Comparison of ENCODE assay signal across 25 mouse cellular contexts in the genomic region with DNA sequence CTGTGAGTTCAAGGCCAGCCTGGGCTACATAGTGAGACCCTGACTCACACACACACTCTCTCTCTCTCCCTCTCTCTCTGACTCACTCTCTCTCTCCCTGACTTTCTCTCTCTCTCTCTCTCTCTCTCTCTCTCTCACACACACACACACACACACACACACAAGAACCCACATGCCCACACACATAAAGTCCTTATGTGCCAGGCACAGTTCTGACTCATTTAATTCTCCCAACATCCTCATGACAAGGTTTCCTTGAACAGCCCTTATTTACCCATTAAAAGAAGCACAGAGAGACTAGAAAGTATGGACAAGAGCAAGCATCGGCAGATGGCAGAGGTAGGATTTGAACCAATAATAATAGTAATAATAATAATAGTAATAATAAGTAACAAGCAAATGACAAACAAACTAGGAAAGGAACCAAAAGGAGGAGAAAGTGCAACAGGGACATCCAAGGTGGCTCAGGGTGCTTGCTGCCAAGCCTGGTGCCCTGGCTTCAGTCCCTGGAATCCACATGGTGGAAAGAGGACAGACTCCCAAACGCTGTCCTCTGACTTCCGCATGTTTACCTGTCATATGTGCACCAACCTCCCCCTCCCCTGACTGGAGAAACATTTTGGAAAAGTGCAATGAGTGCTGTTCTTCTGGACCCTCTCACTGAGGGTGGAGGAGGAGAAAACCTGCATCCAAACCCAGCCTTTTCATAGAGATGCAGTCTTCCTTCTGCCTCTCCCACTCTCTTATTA. TPM values are rescaled to one million over a fixed set of nuclear protein-coding genes. Genes with fewer than 3 reads are reported as not detected.
DNase-seq lines count a peak whose midpoint lies in the region; ATAC-seq and TF ChIP-seq lines count a peak whose summit lies in the region.
"Had no signal": no experiment of that assay in that cellular context is flagged by ENCODE, and none has a peak within 500 bp of the region (broad histone marks: within the 10 kb centered on the region; RNA-seq: fewer than 3 reads in every experiment).

No protein-coding gene starts in this region.

- no peaks in the 10 kb centered on the region for H3K4me1 ChIP-seq in heart, adult 2 months (ENCODE audit: control insufficient read depth, insufficient read depth, low read length)
- peaks cover 5% of the 10 kb centered on the region; the same call in 1 of the 2 replicates for H3K4me1 ChIP-seq in heart, embryonic 11.5 days (ENCODE audit: control insufficient read depth, insufficient read depth, low read length)

- H3K4me2 ChIP-seq in heart, embryonic 11.5 days = no peak overlapping the region
- H3K4me2 ChIP-seq: heart, embryonic 15.5 days had no signal

- H3K79me2 ChIP-seq in heart, adult 2 months (replicated peaks; ENCODE audit: control insufficient read depth, insufficient read depth, low read length) = no peaks in the 10 kb centered on the region

- no peak overlapping the region for H3K9ac ChIP-seq in heart, adult 2 months (ENCODE audit: low read depth, low read length)
- no peak overlapping the region for H3K9ac ChIP-seq in heart, embryonic 11.5 days (ENCODE audit: low read depth, low read length)
- H3K9ac ChIP-seq: heart, embryonic 15.5 days had no signal

- no peak overlapping the region for H3K27ac ChIP-seq in heart, adult 2 months
- no peak overlapping the region for H3K27ac ChIP-seq in heart, embryonic 11.5 days (ENCODE audit: low read depth, low read length)
- H3K27ac ChIP-seq: embryonic facial prominence, embryonic 10.5 days; heart, embryonic 15.5 days had no signal

- H3K4me3 ChIP-seq in heart, adult 2 months = no peak overlapping the region
- no peak overlapping the region for H3K4me3 ChIP-seq in heart, embryonic 11.5 days (ENCODE audit: low read depth, low read length)
- H3K4me3 ChIP-seq: embryonic facial prominence, embryonic 10.5 days; heart, embryonic 15.5 days; myocyte had no signal

- intact Hi-C loops in heart, adult 2 months (cut with DNase I) = no loop called here

- H3K36me3 ChIP-seq in heart, adult 2 months (ENCODE audit: control insufficient read depth, insufficient read depth, low read length) = no peaks in the 10 kb centered on the region
- H3K36me3 ChIP-seq in heart, embryonic 11.5 days (ENCODE audit: control insufficient read depth, insufficient read depth, low read length) = no peaks in the 10 kb centered on the region
- H3K36me3 ChIP-seq: embryonic facial prominence, embryonic 10.5 days; heart, embryonic 15.5 days had no signal

- no peaks in the 10 kb centered on the region for H3K9me3 ChIP-seq in heart, embryonic 11.5 days (replicated peaks; ENCODE audit: control insufficient read depth, low read length)
- H3K9me3 ChIP-seq: embryonic facial prominence, embryonic 10.5 days; heart, embryonic 15.5 days had no signal

- no peak for ATAC-seq in heart, embryonic 11.5 days (replicated peaks; ENCODE audit: insufficient number of reproducible peaks, low FRiP score, low TSS enrichment)
- ATAC-seq: lung, postnatal 0 days had no signal

- TF ChIP-seq POLR2A in heart, adult 2 months (IDR thresholded peaks at IDR 0.05; ENCODE audit: insufficient read depth, low read depth, low read length) = no peak

- 58% methylated on average over 3 of the region's 3 CpGs for WGBS in heart, adult 2 months
- 85% methylated on average over 3 of the region's 3 CpGs for WGBS in heart, embryonic 11.5 days (ENCODE audit: insufficient replicate concordance)

- TF ChIP-seq CTCF in heart, adult 2 months (IDR thresholded peaks at IDR 0.05) = no peak

- no peaks in the 10 kb centered on the region for H3K27me3 ChIP-seq in heart, adult 2 months (ENCODE audit: control insufficient read depth, insufficient read depth, low read length)
- no peaks in the 10 kb centered on the region; the same call in 1 of the 2 replicates for H3K27me3 ChIP-seq in heart, embryonic 11.5 days (ENCODE audit: control insufficient read depth, insufficient read depth, low read length)
- H3K27me3 ChIP-seq: heart, embryonic 15.5 days had no signal

- peak; percentile 60; the same call in 1 of the 2 replicates for TF ChIP-seq EP300 in heart, adult 2 months (IDR thresholded peaks at IDR 0.05; ENCODE audit: insufficient read depth, low read depth, low read length)

- DNase-seq in cerebellum, adult 11-12 months = peak; percentile 75
- DNase-seq in cerebellum, postnatal 4 days (ENCODE audit: low spot score in 2 of 2) = no peak
- peak; percentile 35 to 43 for DNase-seq in heart, adult 2 months
- DNase-seq in brain, adult 2 months (ENCODE audit: low read depth, low spot score) = peak; percentile 71
- peak; percentile 61 to 68 for DNase-seq in cerebellum, postnatal 10 days
- no peak for DNase-seq in lung, postnatal 25 days (ENCODE audit: low spot score)
- DNase-seq in embryo, embryonic 10 days (ENCODE audit: low spot score) = no peak
- DNase-seq: B cell, adult 2 months; gastrocnemius, postnatal 14 days; kidney, adult 18-20 months; kidney, postnatal 10 days; left cerebral cortex, postnatal 4 days; liver; midbrain, embryonic 14.5 days; thymus, postnatal 36 days had no signal

RNA-seq across cellular contexts. Expression of a gene that starts 5.0 kb away (rescaled TPM):
- total RNA-seq in heart, adult 2 months (2021) = 10 to 100 TPM in 1 of 2 experiments, 1 to 10 TPM in 1; 6.9 to 13.2 TPM
- polyA plus RNA-seq in heart, adult 2 months (2012; rRNA removed) = 1.8 and 3.2 TPM in 2 replicates
- 0.72 and 1.3 TPM in 2 replicates for polyA plus RNA-seq in heart, embryonic 11.5 days (2014; fragmentation: Nextera tagmentation; extraction: Ambion mirVana)
- total RNA-seq: megakaryocyte progenitor cell, adult 5-6 weeks had no signal

RNA-seq across cellular contexts. Expression of a gene that starts 16.1 kb away (rescaled TPM):
- not detected for total RNA-seq in heart, adult 2 months (2021)
- polyA plus RNA-seq in heart, adult 2 months (2012; rRNA removed) = 0.29 and 0.70 TPM in 2 replicates
- not detected in 2 replicates for polyA plus RNA-seq in heart, embryonic 11.5 days (2014; fragmentation: Nextera tagmentation; extraction: Ambion mirVana)
- total RNA-seq: gastrocnemius, postnatal 14 days; layer of hippocampus, adult 8-10 months; left cerebral cortex, postnatal 4 days; megakaryocyte progenitor cell, adult 5-6 weeks had no signal
- polyA plus RNA-seq: embryonic facial prominence, embryonic 10.5 days; forebrain, embryonic 11.5 days; heart, embryonic 15.5 days; hindbrain, embryonic 11.5 days; midbrain, embryonic 14.5 days; neural tube, embryonic 14.5 days had no signal

RNA-seq across cellular contexts. Expression of a gene that starts 28.0 kb away (rescaled TPM):
- total RNA-seq in heart, adult 2 months (2021) = 10 to 100 TPM; 44.8 to 52.5 TPM
- polyA plus RNA-seq in heart, adult 2 months (2012; rRNA removed) = 25.1 and 39.0 TPM in 2 replicates
- 12.8 and 13.9 TPM in 2 replicates for polyA plus RNA-seq in heart, embryonic 11.5 days (2014; fragmentation: Nextera tagmentation; extraction: Ambion mirVana)

RNA-seq across cellular contexts. Expression of a gene that starts 43.1 kb away (rescaled TPM):
- 1 to 10 TPM; 5.3 to 5.5 TPM for total RNA-seq in heart, adult 2 months (2021)
- 8.5 and 9.2 TPM in 2 replicates for polyA plus RNA-seq in heart, adult 2 months (2012; rRNA removed)
- polyA plus RNA-seq in heart, embryonic 11.5 days (2014; fragmentation: Nextera tagmentation; extraction: Ambion mirVana) = 28.5 and 31.1 TPM in 2 replicates
- total RNA-seq: megakaryocyte progenitor cell, adult 5-6 weeks had no signal

Comparison
In these comparisons a context has a peak if more than half of its experiments do, and no peak if none do; other contexts are left out.
1. DNase-seq: peak in cerebellum, adult 11-12 months (single experiment), heart, adult 2 months (2 of 2), brain, adult 2 months (single experiment) and cerebellum, postnatal 10 days (2 of 2); none in cerebellum, postnatal 4 days (0 of 2), lung, postnatal 25 days (single experiment) and embryo, embryonic 10 days (single experiment).